Mouse (Mus musculus): ENCODE measurements around the gene Lemd2.

DNA sequence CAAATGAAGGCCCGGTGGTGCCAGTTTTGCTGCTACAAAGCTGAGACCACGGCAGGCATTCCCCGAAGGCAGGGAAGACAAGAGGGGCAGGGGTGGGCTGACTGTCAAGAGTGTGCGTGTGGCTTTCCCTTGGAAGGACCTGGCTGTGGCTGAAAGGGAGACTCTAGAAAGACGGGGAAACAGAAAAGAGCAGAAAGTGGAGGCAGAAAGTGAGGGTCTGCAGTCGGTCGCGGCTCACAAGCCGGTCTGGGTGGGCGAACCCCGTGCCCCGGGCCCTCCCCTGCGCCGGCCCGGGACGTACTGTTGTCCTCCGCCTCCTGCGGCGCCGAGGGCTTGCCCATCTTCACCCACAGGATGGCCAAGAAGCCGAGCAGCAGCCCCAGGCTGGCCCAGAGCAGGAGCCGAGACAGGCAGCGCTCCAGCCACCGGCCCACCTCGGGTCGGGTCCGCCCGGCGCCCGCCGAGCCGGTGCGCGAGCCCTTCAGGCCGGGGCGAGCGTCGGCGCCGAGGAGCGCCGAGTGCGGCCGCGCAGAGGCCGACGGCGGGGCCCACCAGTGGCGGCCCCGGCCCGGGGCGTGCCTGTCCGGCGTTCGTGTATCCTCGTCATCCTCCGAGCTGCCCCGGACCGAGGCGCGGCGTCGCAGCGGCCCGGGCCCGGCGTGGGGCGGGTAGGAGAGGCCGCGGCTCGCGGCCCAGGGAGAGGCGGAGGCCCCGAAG is 753 bp downstream of the Lemd2 start:
- TF ChIP-seq POLR2A (IDR thresholded peaks at IDR 0.05; ENCODE audit: insufficient read depth, low read depth, low read length) (no peak), CTCF (IDR thresholded peaks at IDR 0.05) (no peak)

Measured in heart, adult 2 months (tissue).